Mouse (Mus musculus): ENCODE measurements at regions not wholly inside any gene's neighbourhood (a gene's known extent, or its start where the extent isn't known, plus 50 kb on each side); places are given as distances from the start of the nearest gene placed in this dataset.
A peak's percentile ranks its signal among the peaks of the same experiment; 100 is the strongest.

DNA sequence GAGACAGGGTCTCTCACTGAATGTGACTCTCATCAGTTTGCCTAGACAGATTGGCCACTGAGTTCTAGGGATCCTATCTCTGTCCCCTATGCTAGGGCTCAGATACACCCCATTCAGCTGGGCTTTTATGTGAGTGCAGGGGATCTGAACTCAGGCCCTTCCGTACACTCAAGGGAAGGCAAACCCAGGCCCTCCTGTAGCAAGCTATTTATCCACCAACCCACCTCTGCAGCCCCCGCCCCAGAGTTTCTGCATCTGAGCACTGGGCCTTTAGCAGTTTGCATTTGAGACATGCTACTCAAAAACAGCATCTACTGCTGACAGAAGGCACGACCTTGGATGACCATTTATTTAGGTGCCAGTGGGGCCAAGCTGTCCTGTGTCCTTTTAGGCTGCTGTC is 253.0 kb upstream of the Runx1 start:
- DNase-seq (ENCODE audit: low read depth) = no peak

DNA sequence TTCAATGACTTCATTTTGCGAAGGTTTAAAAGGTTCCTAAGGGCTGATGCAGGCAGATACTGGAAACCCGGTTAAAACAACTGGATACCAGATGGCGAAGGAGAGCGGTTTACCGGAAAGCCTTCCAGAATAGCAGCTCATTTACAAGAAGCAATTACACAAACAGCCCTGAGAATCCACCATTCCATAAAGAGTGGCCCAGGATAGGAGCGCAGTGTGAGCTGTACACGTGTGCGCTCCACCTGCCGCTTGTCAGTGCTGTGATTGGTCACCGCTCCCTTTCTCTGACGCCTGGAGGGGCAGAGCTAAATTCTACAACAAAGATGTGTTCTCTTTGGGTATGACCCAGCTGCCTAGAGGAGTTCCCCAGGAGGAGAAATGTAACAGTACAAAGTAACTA is 249.5 kb upstream of the Runx1 start:
- no peak for DNase-seq (ENCODE audit: low read depth)

DNA sequence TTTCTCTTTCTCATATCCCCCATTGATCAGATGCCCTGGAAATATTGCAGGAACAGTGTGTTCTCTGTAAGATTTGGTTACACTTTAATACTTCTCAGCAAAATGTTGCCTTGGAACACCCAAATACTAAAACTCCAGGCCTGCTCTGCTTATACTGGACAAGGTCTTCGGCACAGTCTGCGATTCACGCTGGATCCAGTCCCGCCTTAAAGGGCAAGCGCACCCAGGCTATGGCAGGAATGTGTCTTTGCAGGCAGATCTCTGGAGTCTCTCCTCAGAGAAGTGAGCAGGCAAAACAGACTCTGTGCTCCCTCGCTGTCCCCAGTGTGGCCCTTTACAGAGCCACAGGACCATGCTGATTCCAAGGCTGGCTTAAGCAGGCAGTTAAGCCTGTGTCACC is 246.2 kb upstream of the Runx1 start:
- no peak for DNase-seq (ENCODE audit: low read depth)

DNA sequence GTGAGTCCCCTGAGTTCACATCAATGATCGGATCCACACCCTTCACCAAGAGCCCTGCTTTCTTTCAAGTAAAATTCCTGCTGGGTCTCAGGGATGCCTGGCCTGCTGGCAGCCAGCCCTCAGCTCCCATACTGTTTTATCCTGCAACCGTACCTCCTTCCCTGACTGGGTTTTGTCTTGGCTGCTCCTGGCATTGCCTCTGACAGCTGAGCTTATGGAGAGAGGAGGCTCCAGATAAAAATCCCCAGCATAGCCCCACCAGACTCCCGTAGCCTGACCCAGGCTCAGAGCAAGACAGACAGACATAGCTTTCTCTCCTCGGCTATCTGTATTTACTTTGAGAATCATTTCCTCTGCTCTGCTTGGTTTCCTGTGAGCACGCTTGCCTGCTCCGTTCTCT is 245.8 kb upstream of the Runx1 start:
- no peak for DNase-seq (ENCODE audit: low read depth)

DNA sequence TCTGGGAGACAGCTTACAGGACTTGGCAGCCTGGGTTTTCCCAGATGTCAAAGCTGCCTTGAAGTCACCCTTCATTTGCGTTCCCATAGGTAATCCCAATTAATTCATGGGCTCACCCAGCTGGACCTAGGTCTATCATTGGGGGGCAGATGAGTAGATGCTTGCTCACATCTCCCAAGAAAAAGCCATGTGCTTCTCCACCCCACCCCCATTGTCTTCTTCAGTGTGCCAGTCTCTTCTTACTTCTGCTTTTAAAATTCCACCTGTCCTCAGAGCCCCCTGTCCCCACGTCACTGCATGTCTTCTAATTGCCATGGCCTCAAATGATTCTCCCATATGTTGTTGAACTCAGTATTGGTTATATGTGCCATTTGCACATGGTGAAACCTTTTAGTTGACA is 240.9 kb upstream of the Runx1 start:
- no peak for DNase-seq (ENCODE audit: low read depth)

DNA sequence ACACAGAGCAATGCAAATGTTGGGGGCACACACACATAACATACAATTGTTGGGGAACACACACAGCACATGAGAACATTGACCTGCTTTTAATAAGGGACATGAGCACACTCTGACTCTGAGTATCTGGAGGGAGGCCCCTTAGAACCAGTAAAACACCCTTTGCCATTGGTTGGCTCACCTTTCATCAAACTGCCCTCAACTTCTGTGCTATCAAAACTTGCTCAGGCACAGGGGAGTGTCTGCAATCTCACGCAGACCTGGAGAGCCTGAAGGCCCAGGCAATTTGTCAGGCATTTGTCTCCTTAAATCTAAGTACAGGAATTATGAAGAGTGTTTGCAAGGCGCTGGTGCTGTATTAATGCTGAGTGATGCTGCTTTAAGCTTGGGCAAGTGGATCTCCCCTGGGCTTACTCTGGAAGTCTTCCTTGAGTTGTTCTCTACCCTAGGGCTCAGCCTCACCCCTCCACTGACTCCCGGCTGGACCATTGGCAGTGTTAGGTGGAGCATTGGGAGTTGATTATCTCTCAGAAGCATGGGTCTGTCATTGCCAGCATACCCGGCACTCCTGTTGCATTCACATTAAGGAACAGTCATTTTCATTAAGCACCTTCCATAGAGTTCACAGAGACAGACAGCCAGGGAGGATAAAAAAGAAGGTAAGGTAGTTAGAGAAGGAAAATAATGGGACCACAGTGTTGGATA is 235.7 kb upstream of the Runx1 start:
- DNase-seq (ENCODE audit: low read depth) = no peak

DNA sequence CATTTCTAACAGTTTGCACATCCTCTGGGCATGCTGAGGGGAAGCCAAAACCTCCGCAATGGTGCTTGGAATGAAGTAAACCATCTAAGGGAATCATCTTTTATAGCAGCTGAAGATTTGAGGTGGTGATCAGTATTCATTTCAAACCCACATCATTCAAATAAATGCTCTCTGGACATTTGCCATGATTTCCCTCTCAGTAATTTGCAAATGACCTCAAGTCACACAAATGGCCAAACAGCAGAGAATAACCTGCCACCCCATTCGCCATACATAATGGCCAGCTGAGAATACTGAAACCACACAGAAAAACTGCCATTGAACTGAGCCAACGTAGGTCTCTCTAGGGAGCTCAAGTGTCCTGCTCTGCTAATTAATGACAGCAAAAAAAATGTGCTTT is 230.3 kb upstream of the Runx1 start:
- DNase-seq (ENCODE audit: low read depth) = no peak

DNA sequence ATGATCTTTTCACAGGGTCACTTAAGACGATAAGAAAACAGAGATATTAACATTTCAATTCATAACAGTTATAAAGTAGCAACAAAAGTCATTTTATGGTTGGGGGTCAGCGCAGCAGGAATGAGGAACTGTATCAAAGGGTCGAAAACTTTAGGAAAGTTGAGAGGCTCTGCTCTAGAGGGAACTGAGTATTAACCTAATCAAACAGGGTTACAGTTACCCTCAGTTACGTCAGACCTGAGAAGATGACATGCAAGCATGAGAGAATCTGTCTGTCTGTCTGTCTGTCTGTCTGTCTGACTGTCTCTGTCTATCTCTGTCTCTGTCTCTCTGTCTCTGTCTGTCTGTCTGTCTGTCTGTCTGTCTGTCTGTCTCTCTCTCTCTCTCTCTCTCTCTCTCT is 229.6 kb upstream of the Runx1 start:
- DNase-seq (ENCODE audit: low read depth) = no peak

DNA sequence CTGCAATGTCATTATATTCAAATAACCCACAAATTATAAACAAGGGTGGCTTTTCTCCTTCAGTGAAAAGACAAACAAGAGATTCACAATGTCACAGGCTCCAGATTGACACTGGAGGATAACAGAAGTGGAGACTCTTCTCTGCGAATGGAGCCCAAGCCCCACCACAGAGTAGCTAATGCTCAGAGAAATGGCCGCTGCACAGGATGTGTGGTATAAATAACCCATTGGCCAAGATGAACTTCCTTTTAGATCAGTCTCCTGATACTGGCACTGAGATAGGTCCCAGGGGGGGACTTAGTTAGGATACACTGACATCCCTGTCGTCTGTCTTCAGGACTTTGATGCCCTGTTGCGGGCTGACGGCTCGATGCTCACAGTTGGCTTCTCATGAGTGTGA is 225.3 kb upstream of the Runx1 start:
- no peak for DNase-seq (ENCODE audit: low read depth)

DNA sequence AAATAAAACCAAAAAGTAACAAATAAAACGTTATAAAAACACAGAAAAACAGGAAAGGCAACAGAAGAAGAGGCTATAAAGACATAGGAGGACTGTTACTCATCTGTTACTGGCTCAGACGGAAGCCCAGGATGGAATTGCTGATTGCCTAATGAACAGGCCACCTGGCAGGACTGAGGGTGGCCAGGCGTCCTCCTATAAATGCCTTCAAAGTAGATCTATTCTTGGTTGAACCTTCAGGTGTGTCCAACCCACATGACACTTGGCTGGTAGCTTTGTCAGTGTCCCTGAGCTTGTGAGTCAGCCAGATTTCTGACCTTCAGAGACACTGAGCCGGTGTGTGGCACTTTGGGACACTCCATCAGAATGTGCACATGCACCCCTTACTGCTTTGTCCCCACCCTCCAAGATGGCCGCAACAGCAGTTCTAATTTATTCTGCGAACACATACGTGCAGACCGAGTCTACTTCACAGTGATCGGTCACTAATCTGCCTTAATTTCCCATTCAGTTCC is 222.5 kb upstream of the Runx1 start:
- no peak for DNase-seq (ENCODE audit: low read depth)

DNA sequence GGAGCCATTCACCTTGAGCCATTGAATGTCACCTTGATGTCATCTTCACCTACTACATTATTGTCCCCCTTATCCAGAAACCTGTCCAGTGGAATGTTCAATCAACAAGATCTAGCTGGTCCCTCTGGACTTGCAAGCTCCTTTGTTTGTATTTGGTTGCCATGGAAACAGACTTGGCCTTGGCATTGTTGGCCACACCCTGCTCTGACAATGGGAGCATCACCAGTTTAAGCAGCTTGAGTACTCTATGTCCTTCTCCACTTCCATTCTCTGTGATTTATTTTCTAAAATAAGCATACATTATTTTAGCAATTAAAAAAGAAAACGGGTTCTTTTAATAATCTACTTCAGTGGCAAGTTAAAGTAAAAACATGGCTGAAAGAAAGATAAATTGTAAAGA is 221.6 kb upstream of the Runx1 start:
- DNase-seq (ENCODE audit: low read depth) = no peak

DNA sequence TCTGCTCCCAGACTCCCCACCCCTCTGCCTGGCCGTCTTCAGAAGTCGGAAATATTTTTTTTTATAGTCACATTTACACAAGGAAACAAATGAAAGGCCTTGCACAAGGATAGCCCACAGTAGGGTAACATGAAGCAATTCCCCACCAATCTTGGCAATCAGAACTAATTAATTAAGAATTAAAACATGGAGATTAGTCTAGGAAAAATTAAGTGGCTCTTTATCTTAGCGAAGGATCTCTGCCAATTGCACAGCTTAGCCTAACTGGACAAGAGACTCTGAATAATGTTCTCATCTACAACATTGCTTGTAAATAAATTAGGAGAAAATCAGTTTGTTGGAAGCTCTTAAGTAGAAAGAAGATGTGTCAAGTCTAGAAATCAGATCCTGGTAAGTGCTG is 220.3 kb upstream of the Runx1 start:
- peak; percentile 28 for DNase-seq (ENCODE audit: low read depth)

DNA sequence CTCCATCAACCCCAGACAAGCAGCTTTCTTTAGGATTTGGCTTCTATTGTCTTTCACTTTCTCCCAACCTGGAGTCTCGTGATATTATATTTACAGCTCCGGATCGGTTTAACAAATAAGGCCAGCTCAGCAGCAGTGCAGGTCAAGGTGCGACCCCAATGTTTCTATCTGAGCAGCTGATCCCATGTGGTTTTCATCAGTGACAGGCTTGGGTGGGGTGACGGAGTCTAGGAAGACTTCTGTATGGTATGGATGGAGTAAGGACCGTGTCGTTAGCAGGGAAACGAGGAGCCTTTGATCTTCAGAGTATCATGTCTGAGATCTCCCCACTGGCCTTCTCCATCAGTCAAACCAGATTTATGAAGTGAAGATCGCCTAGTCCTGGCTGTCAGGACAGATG is 217.4 kb upstream of the Runx1 start:
- no peak for DNase-seq (ENCODE audit: low read depth)

DNA sequence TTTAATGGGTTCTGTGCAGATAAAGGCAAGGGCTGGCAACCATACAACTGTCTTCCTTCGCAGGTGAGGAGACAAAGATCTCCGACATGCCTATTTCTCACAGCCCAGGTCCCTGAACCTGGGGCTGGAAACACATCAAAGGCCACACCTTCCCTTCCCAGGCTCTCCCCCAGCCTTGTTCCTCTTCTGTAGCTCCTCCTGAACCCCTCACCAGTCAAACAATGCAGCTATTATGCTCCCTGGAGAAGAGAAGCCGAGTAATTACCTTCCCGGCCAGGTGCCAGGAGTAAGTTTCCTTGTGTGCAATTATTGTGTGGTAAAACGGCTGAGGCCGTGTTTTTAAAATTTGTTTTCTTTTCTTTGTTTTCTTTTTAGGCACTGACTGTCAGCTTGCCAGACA is 217.0 kb upstream of the Runx1 start:
- DNase-seq (ENCODE audit: low read depth) = peak; percentile 46

DNA sequence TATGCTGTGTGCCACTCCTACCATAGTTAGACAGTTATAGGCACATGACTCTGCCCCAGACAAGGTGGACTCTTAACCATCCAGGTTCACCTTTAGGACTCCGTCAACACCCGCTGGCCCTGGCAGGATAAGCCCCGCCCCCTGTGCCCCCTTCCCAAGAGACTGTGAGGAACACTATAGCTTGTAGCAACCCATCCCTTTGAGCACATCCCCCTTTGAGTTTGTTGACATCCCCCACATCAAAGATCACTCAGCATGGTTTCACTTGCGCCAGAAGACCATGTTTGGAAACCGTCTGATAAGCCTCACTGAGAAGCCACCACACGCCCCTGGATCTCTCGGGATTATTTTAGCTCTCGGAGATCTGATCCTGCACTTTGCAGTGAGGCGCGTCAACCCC is 216.5 kb upstream of the Runx1 start:
- DNase-seq (ENCODE audit: low read depth) = no peak

DNA sequence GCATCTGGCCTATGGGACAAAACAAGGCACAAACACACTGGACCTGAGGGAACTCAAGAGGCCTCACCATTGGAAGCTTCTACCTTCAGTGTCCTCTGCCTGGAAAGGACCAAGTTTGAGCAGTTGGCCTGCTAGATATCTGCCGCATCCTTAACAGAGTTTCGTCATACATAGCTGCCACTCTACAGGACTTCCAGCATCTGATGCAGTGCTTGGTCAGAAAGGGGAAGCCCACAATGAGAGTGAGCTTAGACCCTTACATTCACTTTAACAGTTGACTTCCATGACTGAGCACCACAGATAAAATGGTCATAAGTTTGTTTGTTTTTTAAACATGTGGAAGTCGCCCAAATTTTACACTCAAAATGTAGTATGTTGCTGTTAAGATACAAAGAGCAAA is 215.9 kb upstream of the Runx1 start:
- DNase-seq (ENCODE audit: low read depth) = no peak

DNA sequence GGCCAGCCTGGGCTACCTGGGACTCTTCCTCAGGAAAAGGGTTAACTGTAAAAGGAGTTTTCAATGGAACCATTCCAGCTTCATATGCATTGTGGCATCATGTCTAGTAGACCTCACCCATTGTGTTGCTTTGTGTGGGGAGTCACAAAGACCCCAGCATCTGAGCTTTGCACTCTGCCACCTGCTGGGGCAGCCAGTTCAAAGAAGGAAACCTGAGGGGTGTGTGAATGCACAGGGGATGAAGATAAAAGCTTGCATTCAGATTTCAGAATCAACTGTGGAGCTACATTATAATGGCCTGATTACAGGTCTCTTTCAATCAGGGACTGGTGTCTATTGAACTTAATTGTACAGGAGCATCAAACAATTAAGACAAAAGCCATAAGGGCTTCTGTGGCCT is 215.4 kb upstream of the Runx1 start:
- DNase-seq (ENCODE audit: low read depth) = no peak

DNA sequence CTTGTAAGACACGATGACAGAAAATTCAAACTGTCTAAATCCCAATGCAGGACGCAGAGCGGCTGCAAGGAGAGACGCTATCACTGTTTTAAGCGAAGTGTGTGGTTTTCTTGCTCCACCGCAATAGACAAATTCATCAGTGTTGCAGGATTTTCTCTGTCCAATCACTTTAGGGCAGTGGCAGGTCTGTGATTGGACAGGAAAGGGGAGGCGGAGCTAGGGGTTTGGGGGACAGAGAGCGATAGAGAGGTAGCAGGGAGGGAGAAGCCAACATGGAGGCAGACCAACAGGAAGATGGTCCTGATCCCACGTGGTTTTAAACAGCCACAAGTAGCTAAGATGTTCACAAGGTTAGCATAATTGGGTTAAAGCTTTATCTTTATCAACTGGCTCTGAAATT is 209.7 kb upstream of the Runx1 start:
- no peak for DNase-seq (ENCODE audit: low read depth)

DNA sequence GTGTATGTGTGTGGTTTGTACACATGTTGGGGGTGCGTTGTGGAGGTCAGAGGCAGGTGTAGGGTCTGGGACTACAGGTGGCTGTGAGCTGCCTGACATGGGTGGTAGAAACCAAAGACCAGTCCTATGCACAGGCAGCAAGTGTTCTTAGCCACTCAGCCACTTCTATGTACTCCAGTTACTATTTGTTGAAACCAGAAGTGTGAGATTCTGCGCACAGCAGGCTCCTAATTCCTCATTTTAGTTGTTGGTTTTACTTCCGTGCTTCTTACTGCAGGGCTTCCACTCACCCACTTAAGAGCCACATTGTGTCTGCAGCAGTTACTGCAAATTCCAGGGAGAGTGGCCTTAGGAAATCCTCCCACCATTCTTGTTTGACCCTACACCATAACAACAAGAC is 208.0 kb upstream of the Runx1 start:
- no peak for DNase-seq (ENCODE audit: low read depth)

DNA sequence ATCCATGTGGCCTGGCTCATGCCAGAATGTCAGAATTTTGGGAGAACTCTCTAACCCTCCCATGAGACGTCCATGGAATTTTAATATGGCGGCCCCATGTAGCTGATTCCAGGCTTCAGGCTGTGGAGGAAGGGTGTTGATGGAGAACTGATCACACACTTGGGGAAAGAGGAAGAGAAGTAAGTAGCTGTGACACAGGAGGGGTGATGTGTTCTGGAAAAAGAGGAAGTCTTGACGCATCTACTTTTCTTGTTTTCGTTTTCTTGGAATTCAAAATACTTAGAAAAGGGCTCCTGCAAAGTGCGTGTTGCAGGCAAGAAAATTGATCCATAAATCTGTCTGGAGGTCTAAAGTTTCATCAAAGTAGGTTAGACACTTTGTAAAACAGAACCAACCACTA is 205.7 kb upstream of the Runx1 start:
- no peak for DNase-seq (ENCODE audit: low read depth)

DNA sequence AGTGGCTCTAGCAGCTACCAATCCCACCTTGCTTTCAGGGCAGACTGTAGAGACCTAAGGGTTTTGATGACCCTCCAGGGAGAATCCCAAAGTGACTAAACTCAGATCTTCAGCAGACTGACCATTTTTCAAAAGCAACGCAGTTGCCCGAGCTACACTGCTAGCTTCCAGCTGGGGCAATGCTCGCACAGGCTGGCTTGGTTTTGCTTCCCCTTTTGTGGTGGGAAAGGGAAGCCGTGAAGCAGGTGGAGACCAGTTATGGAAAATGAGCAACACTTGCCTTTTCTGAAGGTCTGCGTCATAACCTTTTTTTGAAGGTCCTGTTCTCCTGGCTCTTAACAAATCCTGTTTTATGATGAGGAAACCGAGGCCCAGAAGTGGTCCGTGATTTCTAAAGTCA is 202.7 kb upstream of the Runx1 start:
- DNase-seq (ENCODE audit: low read depth) = no peak

DNA sequence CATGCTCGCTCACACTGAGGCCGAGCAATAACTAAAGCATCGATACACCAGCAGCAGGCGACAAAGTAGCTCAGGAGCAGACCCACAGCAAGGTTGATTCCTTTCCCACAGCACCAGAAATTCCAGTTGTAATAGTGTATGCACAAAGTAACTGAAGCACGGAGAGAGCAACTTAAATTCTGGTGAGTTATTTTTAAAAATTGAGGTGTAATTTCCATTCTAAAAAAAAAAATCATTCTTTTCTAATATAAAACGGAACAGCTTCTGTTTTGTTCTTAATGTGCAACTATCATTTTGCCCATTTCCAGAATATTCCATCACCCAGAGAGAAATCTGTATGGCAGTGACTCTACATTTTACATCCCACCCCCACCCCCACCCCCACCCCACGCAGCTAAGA is 202.1 kb upstream of the Runx1 start:
- no peak for DNase-seq (ENCODE audit: low read depth)

DNA sequence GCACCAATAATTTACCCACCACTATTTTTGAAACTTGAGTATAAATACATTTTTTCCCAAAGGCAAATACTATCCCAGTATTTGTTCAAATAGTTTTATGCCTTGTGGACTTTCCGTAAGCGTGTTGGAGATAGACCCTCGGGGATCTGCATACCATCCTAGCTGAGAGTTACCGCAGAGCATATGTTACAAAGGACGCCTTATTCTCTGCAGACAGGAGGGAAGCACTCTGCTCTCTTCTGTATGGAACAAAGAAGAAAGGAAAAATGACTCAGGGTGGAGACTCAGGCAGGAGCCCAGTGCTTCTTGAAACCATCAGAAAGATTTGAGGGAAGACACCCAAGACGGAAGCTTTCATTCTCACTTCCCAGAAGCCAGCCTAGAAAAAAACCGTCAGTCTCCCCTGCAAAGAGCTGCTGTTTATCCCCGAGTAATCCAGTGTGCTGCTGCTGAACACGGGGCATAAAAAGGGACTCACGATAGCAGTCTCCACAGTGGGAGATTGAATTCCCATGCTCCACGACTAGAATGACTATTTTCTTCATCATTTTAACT is 200.2 kb upstream of the Runx1 start:
- DNase-seq (ENCODE audit: low read depth) = no peak

All from gonadal fat pad, adult 2 months (tissue).